In genomic region chr1:134645408-134646200, GRCm38 (mm10) we compare ENCODE assay signal across 8 mouse cellular contexts. TPM values are rescaled to one million over a fixed set of nuclear protein-coding genes. Genes with fewer than 3 reads are reported as not detected.
DNase-seq lines count a peak whose midpoint lies in the region; ATAC-seq and TF ChIP-seq lines count a peak whose summit lies in the region.

No protein-coding gene starts in this region.

- H3K4me2 ChIP-seq in kidney, postnatal 0 days (ENCODE audit: low read length) = peak overlapping the region; percentile 91
- H3K4me2 ChIP-seq in embryonic facial prominence, embryonic 13.5 days = peak overlapping the region; percentile 88
- peak overlapping the region; percentile 95 for H3K4me2 ChIP-seq in intestine, embryonic 16.5 days (ENCODE audit: low read depth, low read length)
- peak overlapping the region; percentile 97 for H3K4me2 ChIP-seq in neural tube, embryonic 15.5 days

- no peak for TF ChIP-seq CTCF in kidney, postnatal 0 days (IDR thresholded peaks at IDR 0.05; ENCODE audit: low read depth)

- WGBS in kidney, postnatal 0 days = 15% methylated on average over 16 of the region's 16 CpGs
- 12% methylated on average over 16 of the region's 16 CpGs for WGBS in embryonic facial prominence, embryonic 13.5 days
- WGBS in intestine, embryonic 16.5 days = 18% methylated on average over 16 of the region's 16 CpGs
- WGBS in neural tube, embryonic 15.5 days = 12% methylated on average over 16 of the region's 16 CpGs

- H3K9me3 ChIP-seq in kidney, postnatal 0 days (replicated peaks; ENCODE audit: low read length) = no peaks in the 10 kb centered on the region
- H3K9me3 ChIP-seq in embryonic facial prominence, embryonic 13.5 days = no peaks in the 10 kb centered on the region
- no peaks in the 10 kb centered on the region for H3K9me3 ChIP-seq in intestine, embryonic 16.5 days (ENCODE audit: control insufficient read depth, low read length)
- no peaks in the 10 kb centered on the region for H3K9me3 ChIP-seq in neural tube, embryonic 15.5 days (replicated peaks)

- no peak overlapping the region for H3K27ac ChIP-seq in kidney, postnatal 0 days
- H3K27ac ChIP-seq in embryonic facial prominence, embryonic 13.5 days = no peak overlapping the region
- H3K27ac ChIP-seq in intestine, embryonic 16.5 days (ENCODE audit: low read length) = no peak overlapping the region
- H3K27ac ChIP-seq in neural tube, embryonic 15.5 days (replicated peaks) = no peak overlapping the region

- peaks cover 3% of the 10 kb centered on the region; the same call in 1 of the 2 replicates for H3K4me1 ChIP-seq in kidney, postnatal 0 days (replicated peaks; ENCODE audit: insufficient read depth, low read length)
- H3K4me1 ChIP-seq in embryonic facial prominence, embryonic 13.5 days = peaks cover 20% of the 10 kb centered on the region
- peaks cover 16% of the 10 kb centered on the region for H3K4me1 ChIP-seq in intestine, embryonic 16.5 days (ENCODE audit: control insufficient read depth, insufficient read depth, low read length)
- H3K4me1 ChIP-seq in neural tube, embryonic 15.5 days = peaks cover 31% of the 10 kb centered on the region

- H3K4me3 ChIP-seq in kidney, postnatal 0 days (replicated peaks; ENCODE audit: low read depth, low read length) = peak overlapping the region; percentile 53
- peak overlapping the region; percentile 57 for H3K4me3 ChIP-seq in embryonic facial prominence, embryonic 13.5 days
- peak overlapping the region; percentile 59 for H3K4me3 ChIP-seq in intestine, embryonic 16.5 days (ENCODE audit: low read length)
- peak overlapping the region; percentile 50 for H3K4me3 ChIP-seq in neural tube, embryonic 15.5 days (replicated peaks)

- no peak for ATAC-seq in kidney, postnatal 0 days (replicated peaks; ENCODE audit: low FRiP score, low read depth)
- no peak for ATAC-seq in embryonic facial prominence, embryonic 13.5 days (ENCODE audit: insufficient number of reproducible peaks, insufficient read depth, low FRiP score, low TSS enrichment, low read depth)
- ATAC-seq in intestine, embryonic 16.5 days = no peak
- no peak for ATAC-seq in neural tube, embryonic 15.5 days (ENCODE audit: low FRiP score)

- H3K9ac ChIP-seq in kidney, postnatal 0 days (ENCODE audit: low read depth, low read length) = no peak overlapping the region
- no peak overlapping the region for H3K9ac ChIP-seq in embryonic facial prominence, embryonic 13.5 days
- peak overlapping the region; percentile 67; the same call in 1 of the 2 replicates for H3K9ac ChIP-seq in intestine, embryonic 16.5 days (ENCODE audit: low read depth, low read length)
- H3K9ac ChIP-seq in neural tube, embryonic 15.5 days (replicated peaks) = peak overlapping the region; percentile 44; the same call in 1 of the 2 replicates

- DNase-seq in kidney, postnatal 0 days (ENCODE audit: low spot score) = no peak
- DNase-seq in kidney, postnatal 36 days = no peak
- no peak for DNase-seq in adrenal gland, adult 8-10 months
- DNase-seq in lung, postnatal 36 days = no peak
- no peak for DNase-seq in frontal cortex, adult 2 months (ENCODE audit: extremely low spot score in 1 of 2, low spot score in 1 of 2)

- no peaks in the 10 kb centered on the region for H3K36me3 ChIP-seq in kidney, postnatal 0 days (ENCODE audit: insufficient read depth, low read length)
- no peaks in the 10 kb centered on the region for H3K36me3 ChIP-seq in embryonic facial prominence, embryonic 13.5 days
- no peaks in the 10 kb centered on the region for H3K36me3 ChIP-seq in intestine, embryonic 16.5 days (ENCODE audit: control insufficient read depth, insufficient read depth, low read length)
- no peaks in the 10 kb centered on the region for H3K36me3 ChIP-seq in neural tube, embryonic 15.5 days

- peaks cover 22% of the 10 kb centered on the region for H3K27me3 ChIP-seq in kidney, postnatal 0 days (ENCODE audit: insufficient read depth, low read length)
- H3K27me3 ChIP-seq in embryonic facial prominence, embryonic 13.5 days = peaks cover 85% of the 10 kb centered on the region
- peaks cover 52% of the 10 kb centered on the region for H3K27me3 ChIP-seq in intestine, embryonic 16.5 days (replicated peaks; ENCODE audit: control insufficient read depth, insufficient read depth, low read length)
- H3K27me3 ChIP-seq in neural tube, embryonic 15.5 days (replicated peaks) = peaks cover 55% of the 10 kb centered on the region

RNA-seq across cellular contexts. Expression of gene Syt2, which starts 0.9 kb away (rescaled TPM):
- polyA plus RNA-seq in kidney, postnatal 0 days (2015; fragmentation: Nextera tagmentation; extraction: Ambion mirVana) = 0.45 and 0.58 TPM in 2 replicates
- 0.41 and 0.46 TPM in 2 replicates for polyA plus RNA-seq in embryonic facial prominence, embryonic 13.5 days (2015; fragmentation: Nextera tagmentation; extraction: Ambion mirVana)
- 1.1 and 1.4 TPM in 2 replicates for polyA plus RNA-seq in intestine, embryonic 16.5 days (2015; fragmentation: Nextera tagmentation; extraction: Ambion mirVana)
- 20.4 and 23.4 TPM in 2 replicates for polyA plus RNA-seq in neural tube, embryonic 15.5 days (2015; fragmentation: Nextera tagmentation; extraction: Ambion mirVana)
- total RNA-seq in adrenal gland, adult 8-10 months (2022) = under 1 TPM; 0.07 to 0.22 (median 0.11) TPM
- polyA plus RNA-seq in frontal cortex, adult 2 months (2012; rRNA removed) = 5.5 and 8.9 TPM in 2 replicates

Comparison
In these comparisons a context has a peak if more than half of its experiments do, and no peak if none do; other contexts are left out.
1. H3K9ac ChIP-seq: peak in intestine, embryonic 16.5 days (single experiment) and neural tube, embryonic 15.5 days (single experiment); none in kidney, postnatal 0 days (single experiment) and embryonic facial prominence, embryonic 13.5 days (single experiment).
2. Peak in every context shown above with its lines, with median percentiles within 50 percentile points of each other: H3K4me2 ChIP-seq and H3K4me3 ChIP-seq.